Mouse (Mus musculus) heart, adult 2 months (tissue): ENCODE data around the gene Arhgap1.

Experiments used
- CTCF ChIP-seq: fragments of 200-600 bp; IDR thresholded peaks from 2 replicates; pipeline ENCODE4 v1.8.1; 2022; ENCODE audit warnings: antibody characterized with exemption, mild to moderate bottlenecking, moderate library complexity
- EP300 ChIP-seq: fragments of 200-500 bp; IDR thresholded peaks from 2 replicates; pipeline ENCODE4 v1.6.1; 2011; ENCODE audit warnings: low read depth, low read length, control low read depth; ENCODE audit not compliant: insufficient read depth

GRCm38 (mm10) chr2:91628171-91628570 lies 21.5 kb upstream of the Arhgap1 start:
- TF ChIP-seq EP300 (no peak), CTCF (no peak)
